Mouse (Mus musculus) liver, embryonic 15.5 days (tissue): ENCODE measurements around the gene St8sia6. TPM values are rescaled to one million over a fixed set of nuclear protein-coding genes. Genes with fewer than 3 reads are reported as not detected.
"Not testable (repeated sequence)": the region's sequence is repeated elsewhere in the genome, so short reads cannot be mapped to it uniquely, and the experiment has no call there.

Experiments
- ATAC-seq: fragments of 200-750 bp; cut with Nextera tagmentation; 2 replicates; pipeline ENCODE4 v1.8.0; 2017; ENCODE audit warnings: moderate number of reproducible peaks, mild to moderate bottlenecking, moderate library complexity; ENCODE audit not compliant: insufficient read depth
- H3K27ac ChIP-seq: fragments of 300-500 bp; sonication (generic); replicated peaks from 2 replicates; pipeline ENCODE4 v1.5.1; 2015; ENCODE audit warnings: mild to moderate bottlenecking, inconsistent platforms
- H3K27me3 ChIP-seq: fragments of 300-500 bp; sonication (generic); 2 replicates; pipeline ENCODE4 v1.6.1; 2015; ENCODE audit warnings: mild to moderate bottlenecking, inconsistent platforms
- H3K36me3 ChIP-seq: fragments of 300-500 bp; sonication (generic); replicated peaks from 2 replicates; pipeline ENCODE4 v1.6.1; 2015; ENCODE audit warnings: moderate library complexity, mild to moderate bottlenecking, inconsistent platforms
- H3K4me1 ChIP-seq: fragments of 300-500 bp; sonication (generic); replicated peaks from 2 replicates; pipeline ENCODE4 v1.6.1; 2015; ENCODE audit warnings: inconsistent platforms
- H3K4me2 ChIP-seq: fragments of 300-500 bp; sonication (generic); 2 replicates; pipeline ENCODE4 v1.6.1; 2015; ENCODE audit warnings: moderate library complexity, mild to moderate bottlenecking, inconsistent platforms
- H3K4me3 ChIP-seq: fragments of 300-500 bp; sonication (generic); replicated peaks from 2 replicates; pipeline ENCODE4 v1.5.1; 2015; ENCODE audit warnings: mild to moderate bottlenecking, inconsistent platforms
- H3K9ac ChIP-seq: fragments of 300-500 bp; sonication (generic); 2 replicates; pipeline ENCODE4 v1.6.1; 2015; ENCODE audit warnings: moderate library complexity, mild to moderate bottlenecking, inconsistent platforms
- H3K9me3 ChIP-seq: fragments of 300-500 bp; sonication (generic); replicated peaks from 2 replicates; pipeline ENCODE4 v1.6.1; 2016; ENCODE audit warnings: inconsistent platforms
- WGBS: fragments of 180-500 bp; shearing (Covaris S2); methylation state at CpG from one replicate; pipeline ENCODE4 v1.1.7; 2015; ENCODE audit warnings: mixed read lengths; ENCODE audit not compliant: insufficient replicate concordance; 5-methylcytosine and 5-hydroxymethylcytosine counted together
- polyA plus RNA-seq: library from polyadenylated mRNA; unstranded; fragments of >200 nt; fragmentation: Nextera tagmentation; extraction: Ambion mirVana; gene quantifications from 2 replicates; pipeline ENCODE4 v1.2.1, GENCODE M21; 2015

St8sia6 gene
- polyA plus RNA-seq, 1 experiment from 2014 or later: not detected

- no peak overlapping the region for H3K9ac ChIP-seq
- H3K4me1 ChIP-seq: no peaks in the 10 kb centered on the region
- H3K4me2 ChIP-seq: no peak overlapping the region
- no peaks in the 10 kb centered on the region for H3K36me3 ChIP-seq
- no peaks in the 10 kb centered on the region for H3K9me3 ChIP-seq
- 59% methylated on average over 7 of the region's 7 CpGs for WGBS
- H3K27me3 ChIP-seq: 0 out of 2 replicates have a peak, but pooled peaks cover 5% of the 10 kb centered on the region
- no peak for ATAC-seq
- no peak overlapping the region for H3K27ac ChIP-seq
- no peak overlapping the region for H3K4me3 ChIP-seq
Measured at GRCm38 (mm10) chr2:13630136-13630832, 163.6 kb downstream of the St8sia6 start.

GRCm38 (mm10) chr2:13603636-13604035 lies 190.2 kb downstream of the St8sia6 start:
- peak overlapping the region; percentile 65; the same call in 1 of the 2 replicates for H3K27ac ChIP-seq
- not testable (repeated sequence) for H3K9ac ChIP-seq
- peak; percentile 95 for ATAC-seq

DNA sequence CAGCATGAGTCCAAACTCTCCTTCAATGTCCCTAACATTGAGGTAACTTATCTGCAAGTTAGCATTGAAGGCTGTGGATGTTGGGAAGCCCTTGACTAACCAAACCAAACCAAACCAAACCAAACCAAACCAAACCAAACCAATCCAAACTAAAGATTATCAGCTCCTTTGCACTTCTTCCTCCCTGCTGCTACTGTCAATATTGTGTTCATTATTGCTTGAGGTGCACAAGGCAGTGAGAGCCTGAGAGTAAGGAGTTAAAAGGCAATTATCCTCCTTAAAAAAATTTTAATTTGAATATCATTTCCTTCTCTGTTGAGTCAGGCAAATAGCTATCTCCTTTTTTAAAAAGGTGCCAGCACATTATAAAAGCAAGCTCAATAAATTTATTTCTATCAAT lies 190.8 kb downstream of the St8sia6 start:
- H3K27me3 ChIP-seq: no peaks in the 10 kb centered on the region
- no peaks in the 10 kb centered on the region for H3K9me3 ChIP-seq
- H3K4me3 ChIP-seq: no peak overlapping the region
- H3K36me3 ChIP-seq: no peaks in the 10 kb centered on the region
- peak; percentile 52 for ATAC-seq
- no peak overlapping the region for H3K4me2 ChIP-seq
- H3K4me1 ChIP-seq: peaks cover 21% of the 10 kb centered on the region
- peak overlapping the region; percentile 64 for H3K27ac ChIP-seq
- no peak overlapping the region for H3K9ac ChIP-seq

More at GRCm38 (mm10) chr2:13603636-13604035, 190.2 kb downstream of the St8sia6 start:
- H3K27me3 ChIP-seq, H3K9me3 ChIP-seq, H3K36me3 ChIP-seq, H3K4me3 ChIP-seq: not testable (repeated sequence)
- Histone ChIP-seq H3K4me1 (peaks cover 21% of the 10 kb centered on the region), H3K4me2 (peak overlapping the region; percentile 42; the same call in 1 of the 2 replicates)
- 16% methylated on average over 5 of the region's 5 CpGs for WGBS

Other genes with a start within 250 kb of the St8sia6 start
- 3.2 and 4.1 TPM in 2 replicates for gene Trdmt1, start 249.4 kb downstream of the St8sia6 start, polyA plus RNA-seq
- 84.2 and 91.3 TPM in 2 replicates for gene Vim, start 220.1 kb downstream of the St8sia6 start, polyA plus RNA-seq